Mouse (Mus musculus) kidney, adult 8-10 months (tissue): ENCODE data around the gene 6430571L13Rik.
"Not testable (repeated sequence)": the region's sequence is repeated elsewhere in the genome, so short reads cannot be mapped to it uniquely, and the experiment has no call there.

Experiments
- DNase-seq, 2 experiments: peaks; one replicate each; pipeline ENCODE4 v3.0.0; 2022

Gene 6430571L13Rik

GRCm38 (mm10) chr9:107340267-107340859 lies at the start of gene 6430571L13Rik:
TSS of gene 6430571L13Rik (plus strand) at chr9:107340602.
- peak; percentile 94 to 96 for DNase-seq

DNA sequence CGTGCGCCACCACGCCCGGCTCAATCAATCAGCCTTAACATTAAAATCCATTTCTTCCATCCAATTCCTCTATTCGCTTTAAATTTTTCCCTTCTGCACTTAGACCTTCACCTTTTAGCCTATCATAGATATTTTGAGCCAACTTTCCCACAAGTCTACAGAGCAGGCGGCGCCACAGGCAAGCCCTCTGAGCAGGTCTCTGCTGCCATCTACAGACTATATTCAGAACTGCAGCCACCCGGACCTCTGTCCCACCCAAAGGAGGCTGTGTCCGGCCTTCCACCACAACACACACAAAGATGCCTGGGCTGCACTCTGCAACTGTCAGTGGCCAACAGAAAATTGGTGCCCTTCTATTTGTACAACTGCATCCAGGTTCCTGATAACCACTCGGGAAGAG lies 49.5 kb upstream of the 6430571L13Rik start:
- peak; percentile 76 to 88 for DNase-seq

DNA sequence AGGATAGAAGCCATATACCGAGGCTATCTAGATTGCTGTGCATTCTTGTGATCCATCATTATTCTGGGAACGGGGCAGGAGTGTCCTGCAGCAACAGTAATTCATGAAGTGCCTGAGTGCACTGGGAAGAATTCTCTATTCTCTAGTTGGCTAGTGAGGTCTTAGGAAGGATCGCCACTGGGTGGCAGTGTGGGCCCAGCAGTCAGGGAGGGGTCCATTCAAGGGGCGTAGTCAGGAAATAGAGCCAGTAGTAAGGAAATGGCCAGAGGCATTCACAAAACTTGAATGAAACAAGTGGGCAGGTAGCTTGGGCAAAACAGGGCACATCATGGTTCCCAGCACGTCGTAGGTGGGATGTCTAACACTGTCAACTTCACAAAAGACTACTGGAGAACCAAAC lies 46.2 kb upstream of the 6430571L13Rik start:
- peak; percentile 78 to 87 for DNase-seq

DNA sequence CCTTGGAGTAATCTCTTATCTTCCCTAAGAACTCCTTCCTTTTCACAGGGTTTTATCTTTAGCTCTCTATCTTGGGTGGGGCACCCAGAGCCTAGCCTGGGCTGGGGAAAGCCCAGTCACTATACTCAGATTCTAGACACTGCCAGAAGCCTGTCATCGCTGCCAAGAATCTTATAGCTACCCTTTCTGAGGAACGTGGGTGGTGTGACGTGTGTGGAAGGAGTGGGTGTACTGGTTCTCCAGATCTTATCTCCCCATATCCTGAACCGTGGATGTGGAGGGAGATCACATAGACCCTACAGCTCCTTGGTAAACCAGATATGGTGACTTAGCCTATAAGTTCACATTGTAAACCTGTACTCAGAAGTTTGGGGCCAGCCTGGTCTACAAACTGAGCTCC lies 44.8 kb upstream of the 6430571L13Rik start:
- DNase-seq, result no peak

DNA sequence AAGGTAGTCTGAATTCAATTTTAAA lies 44.6 kb upstream of the 6430571L13Rik start, which contains the start of gene Cish:
Gene Cish, plus strand, starts transcription at position 11 of the 25 bp plus-strand sequence.
- no peak for DNase-seq

DNA sequence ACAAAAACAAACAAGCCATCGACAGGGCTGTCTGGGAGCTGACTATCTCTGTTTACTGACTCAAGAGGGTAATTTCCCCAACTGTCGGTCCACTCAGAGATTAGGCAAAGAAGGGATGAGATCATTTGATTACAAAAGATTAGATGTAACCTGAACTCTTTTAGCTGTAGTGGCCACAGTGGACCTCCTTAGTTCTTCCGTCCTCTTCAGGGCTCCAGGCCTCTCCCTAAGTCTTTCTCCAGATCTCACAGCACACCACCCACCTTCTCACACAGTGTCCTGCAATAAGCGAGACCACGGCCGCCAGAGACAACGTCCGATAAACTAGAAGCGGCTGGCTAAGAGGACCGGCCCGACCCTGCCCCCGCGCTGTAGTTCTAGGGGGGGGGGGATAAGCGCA lies 44.4 kb upstream of the 6430571L13Rik start:
- DNase-seq, result no peak

- peak; percentile 98 to 99 for DNase-seq
These were observed 43.9 kb upstream of the 6430571L13Rik start for GRCm38 (mm10) chr9:107296501-107296965.

DNA sequence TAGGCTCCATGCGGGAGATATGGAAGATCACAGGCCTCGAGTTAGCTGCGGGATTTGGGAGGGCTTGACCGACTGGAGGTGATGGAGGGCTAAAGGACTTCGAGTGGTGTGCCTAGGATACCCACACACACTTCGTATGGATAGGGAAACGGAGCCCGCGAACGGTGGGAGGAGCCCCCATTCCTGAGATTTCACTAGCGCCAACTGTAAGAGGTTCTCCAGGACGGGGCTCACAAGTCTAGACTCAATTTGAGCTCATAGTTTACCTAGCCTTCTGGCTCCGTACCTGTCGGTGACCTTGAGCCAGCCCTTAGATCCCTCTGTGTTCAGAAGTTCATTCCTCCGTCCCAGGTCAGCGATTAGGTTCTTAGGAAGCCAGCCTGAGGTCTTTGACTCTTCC lies 43.3 kb upstream of the 6430571L13Rik start:
- DNase-seq, result peak; percentile 46 to 59

GRCm38 (mm10) chr9:107297658-107298057 lies 42.7 kb upstream of the 6430571L13Rik start:
- no peak for DNase-seq

- DNase-seq, result peak; percentile 70 to 78
These were observed 42.2 kb upstream of the 6430571L13Rik start for GRCm38 (mm10) chr9:107298059-107298780.

- no peak for DNase-seq
These were observed 41.5 kb upstream of the 6430571L13Rik start for GRCm38 (mm10) chr9:107298876-107299275.

DNA sequence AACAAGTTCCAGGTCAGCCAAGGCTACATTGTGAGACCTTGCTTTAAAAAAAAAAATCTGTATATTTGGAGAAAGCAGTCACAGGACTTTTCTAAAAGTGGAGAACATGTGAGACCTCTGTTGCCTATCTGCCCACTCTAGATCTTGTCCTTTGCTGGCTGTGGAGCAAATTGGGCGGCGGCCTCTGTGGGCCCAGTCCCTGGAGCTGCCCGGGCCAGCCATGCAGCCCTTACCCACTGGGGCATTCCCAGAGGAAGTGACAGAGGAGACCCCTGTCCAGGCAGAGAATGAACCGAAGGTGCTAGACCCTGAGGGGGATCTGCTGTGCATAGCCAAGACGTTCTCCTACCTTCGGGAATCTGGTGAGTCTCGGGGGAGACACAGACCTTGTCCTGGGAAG lies 40.6 kb upstream of the 6430571L13Rik start:
- no peak for DNase-seq

DNA sequence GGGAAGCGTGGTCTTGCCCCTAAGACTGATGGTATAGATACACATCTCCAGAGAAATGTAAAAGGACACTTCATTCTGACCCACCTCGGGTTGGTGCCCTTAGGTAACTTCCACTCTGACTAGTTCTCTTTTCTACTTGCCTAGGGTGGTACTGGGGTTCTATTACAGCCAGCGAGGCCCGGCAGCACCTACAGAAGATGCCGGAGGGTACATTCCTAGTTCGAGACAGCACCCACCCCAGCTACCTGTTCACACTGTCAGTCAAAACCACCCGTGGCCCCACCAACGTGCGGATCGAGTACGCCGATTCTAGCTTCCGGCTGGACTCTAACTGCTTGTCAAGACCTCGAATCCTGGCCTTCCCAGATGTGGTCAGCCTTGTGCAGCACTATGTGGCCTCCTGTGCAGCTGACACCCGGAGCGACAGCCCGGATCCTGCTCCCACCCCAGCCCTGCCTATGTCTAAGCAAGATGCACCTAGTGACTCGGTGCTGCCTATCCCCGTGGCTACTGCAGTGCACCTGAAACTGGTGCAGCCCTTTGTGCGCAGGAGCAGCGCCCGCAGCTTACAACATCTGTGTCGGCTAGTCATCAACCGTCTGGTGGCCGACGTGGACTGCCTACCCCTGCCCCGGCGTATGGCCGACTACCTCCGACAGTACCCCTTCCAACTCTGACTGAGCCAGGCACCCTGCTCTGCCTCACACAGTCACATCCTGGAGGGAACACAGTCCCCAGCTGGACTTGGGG lies 40.0 kb upstream of the 6430571L13Rik start:
- DNase-seq, result no peak

- DNase-seq, result no peak
These were observed 38.7 kb upstream of the 6430571L13Rik start for GRCm38 (mm10) chr9:107301554-107302331.

DNA sequence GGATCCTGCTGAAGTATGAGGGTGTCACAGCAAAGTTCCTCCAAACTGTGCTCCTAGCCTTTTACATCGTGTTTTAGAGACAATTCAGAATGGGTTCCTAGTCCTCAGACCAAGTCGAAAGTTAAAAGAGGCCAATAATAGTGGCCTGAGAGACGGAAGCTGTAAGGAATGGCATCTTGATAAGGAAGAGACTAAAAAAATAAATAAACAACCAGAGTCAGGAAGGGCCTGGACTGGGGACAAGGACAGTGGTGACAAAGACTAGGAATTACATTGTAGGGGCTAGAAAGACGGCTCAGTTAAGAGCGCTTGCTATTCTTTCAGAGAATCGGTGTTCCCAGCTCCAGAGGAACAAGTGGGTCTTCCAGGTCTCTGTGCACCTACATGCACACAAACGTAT lies 37.8 kb upstream of the 6430571L13Rik start:
- DNase-seq, result no peak

- no peak for DNase-seq
These were observed 37.1 kb upstream of the 6430571L13Rik start for GRCm38 (mm10) chr9:107303121-107303820.

GRCm38 (mm10) chr9:107303900-107304299 lies 36.5 kb upstream of the 6430571L13Rik start:
- DNase-seq, result no peak

DNA sequence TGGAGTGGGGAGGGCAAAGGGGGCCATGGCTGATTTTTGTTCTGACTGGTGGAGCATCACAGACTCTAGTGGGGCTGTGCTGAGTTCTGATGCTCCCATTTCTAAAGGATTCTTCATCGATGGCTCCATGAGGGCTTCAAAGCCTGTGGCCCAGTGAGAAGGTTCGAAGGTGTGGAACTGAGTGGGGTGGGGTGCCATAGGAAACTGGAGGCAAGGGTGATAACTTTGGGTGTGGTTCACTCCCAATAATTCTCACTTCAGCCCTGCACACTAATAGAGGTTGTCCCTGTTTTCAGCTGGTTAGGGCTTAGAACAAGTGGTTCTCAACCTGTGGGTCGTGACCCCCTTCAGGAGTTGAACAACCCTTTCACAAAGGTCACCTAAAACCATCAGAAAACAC lies 36.0 kb upstream of the 6430571L13Rik start:
- DNase-seq, result no peak

DNA sequence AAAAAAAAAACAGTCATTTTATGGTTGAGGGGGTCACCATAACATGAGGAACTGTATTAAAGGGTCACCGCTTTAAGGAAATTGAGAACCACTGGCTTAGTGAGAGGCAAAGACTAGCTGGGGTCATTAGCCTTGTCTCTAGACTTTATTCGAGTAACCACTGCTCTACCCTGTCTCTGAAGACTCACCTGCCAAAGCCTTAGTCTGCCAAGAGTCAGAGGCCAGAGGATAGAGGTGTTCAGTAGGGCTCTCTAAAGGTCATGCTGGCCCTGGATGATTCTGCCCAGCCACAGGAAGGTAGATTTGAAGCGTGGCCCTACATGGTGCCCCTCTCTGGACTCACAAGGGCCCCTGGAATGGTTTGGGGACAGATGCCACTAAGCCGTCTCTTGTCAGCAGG lies 35.4 kb upstream of the 6430571L13Rik start:
- DNase-seq, result no peak

GRCm38 (mm10) chr9:107305601-107306542 lies 34.5 kb upstream of the 6430571L13Rik start:
- peak; percentile 39 to 58 for DNase-seq

DNA sequence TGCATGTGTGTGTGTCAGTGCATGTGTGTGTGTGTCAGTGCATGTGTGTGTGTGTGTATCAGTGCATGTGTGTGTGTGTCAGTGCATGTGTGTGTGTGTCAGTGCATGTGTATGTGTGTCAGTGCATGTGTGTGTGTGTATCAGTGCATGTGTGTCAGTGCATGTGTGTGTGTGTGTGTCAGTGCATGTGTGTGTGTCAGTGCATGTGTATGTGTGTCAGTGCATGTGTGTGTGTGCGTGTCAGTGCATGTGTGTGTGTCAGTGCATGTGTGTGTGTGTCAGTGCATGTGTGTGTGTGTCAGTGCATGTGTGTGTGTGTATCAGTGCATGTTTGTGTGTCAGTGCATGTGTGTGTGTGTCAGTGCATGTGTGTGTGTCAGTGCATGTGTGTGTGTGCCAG lies 33.7 kb upstream of the 6430571L13Rik start:
- not testable (repeated sequence) for DNase-seq
